Comparison of ENCODE assay signal across 7 mouse cellular contexts in genomic region chr17:34101604-34102032, GRCm38 (mm10). TPM values are rescaled to one million over a fixed set of nuclear protein-coding genes. Genes with fewer than 3 reads are reported as not detected.
DNase-seq lines count a peak whose midpoint lies in the region; ATAC-seq lines count a peak whose summit lies in the region.

No protein-coding gene starts in this region.

- ATAC-seq in limb, embryonic 12.5 days (ENCODE audit: insufficient number of reproducible peaks, insufficient read depth, low FRiP score, low TSS enrichment, low read depth) = no peak; the same call in 1 of the 2 replicates
- ATAC-seq in midbrain, embryonic 14.5 days (ENCODE audit: low FRiP score, low TSS enrichment) = peak; percentile 58; the same call in 1 of the 2 replicates

- H3K27me3 ChIP-seq in embryonic facial prominence, embryonic 10.5 days (replicated peaks; ENCODE audit: low read depth, poor library complexity, severe bottlenecking) = peaks cover 8% of the 10 kb centered on the region; the same call in 1 of the 2 replicates
- peaks cover 7% of the 10 kb centered on the region; the same call in 1 of the 2 replicates for H3K27me3 ChIP-seq in limb, embryonic 12.5 days
- no peaks in the 10 kb centered on the region for H3K27me3 ChIP-seq in midbrain, embryonic 14.5 days (ENCODE audit: control insufficient read depth, insufficient read depth, low read length)

- H3K9me3 ChIP-seq in embryonic facial prominence, embryonic 10.5 days = no peaks in the 10 kb centered on the region
- H3K9me3 ChIP-seq in limb, embryonic 12.5 days = 0 out of 2 replicates have a peak, but pooled peaks cover 5% of the 10 kb centered on the region
- peaks cover 7% of the 10 kb centered on the region; the same call in 1 of the 2 replicates for H3K9me3 ChIP-seq in midbrain, embryonic 14.5 days (ENCODE audit: control insufficient read depth, low read length)

- no peak overlapping the region for H3K27ac ChIP-seq in embryonic facial prominence, embryonic 10.5 days (replicated peaks)
- no peak overlapping the region for H3K27ac ChIP-seq in limb, embryonic 12.5 days
- no peak overlapping the region for H3K27ac ChIP-seq in midbrain, embryonic 14.5 days (replicated peaks; ENCODE audit: low read depth, low read length)

- H3K4me2 ChIP-seq in limb, embryonic 12.5 days = peak overlapping the region; percentile 32; the same call in 1 of the 2 replicates
- H3K4me2 ChIP-seq in midbrain, embryonic 14.5 days (ENCODE audit: low read length) = peak overlapping the region; percentile 37

- H3K36me3 ChIP-seq in embryonic facial prominence, embryonic 10.5 days (replicated peaks) = no peaks in the 10 kb centered on the region
- H3K36me3 ChIP-seq in limb, embryonic 12.5 days = no peaks in the 10 kb centered on the region
- no peaks in the 10 kb centered on the region for H3K36me3 ChIP-seq in midbrain, embryonic 14.5 days (ENCODE audit: control insufficient read depth, insufficient read depth, low read length)

- peak; percentile 83 for DNase-seq in adrenal gland, adult 8-10 months
- DNase-seq in embryonic facial prominence, embryonic 10.5 days (ENCODE audit: low spot score) = peak; percentile 93
- DNase-seq in heart, adult 11 months = peak; percentile 98
- DNase-seq in kidney, adult 18-20 months = peak; percentile 95
- peak; percentile 97 for DNase-seq in midbrain, embryonic 14.5 days
- peak; percentile 91 for DNase-seq in spleen, adult 12 weeks (ENCODE audit: low spot score)

- WGBS in embryonic facial prominence, embryonic 10.5 days = 10% methylated on average over 12 of the region's 12 CpGs
- WGBS in limb, embryonic 12.5 days = 8% methylated on average over 12 of the region's 12 CpGs
- WGBS in midbrain, embryonic 14.5 days = 5% methylated on average over 12 of the region's 12 CpGs

- H3K4me1 ChIP-seq in embryonic facial prominence, embryonic 10.5 days = peaks cover 3% of the 10 kb centered on the region; the same call in 1 of the 2 replicates
- H3K4me1 ChIP-seq in limb, embryonic 12.5 days (replicated peaks) = peaks cover 22% of the 10 kb centered on the region
- H3K4me1 ChIP-seq in midbrain, embryonic 14.5 days (ENCODE audit: control insufficient read depth, insufficient read depth, low read length) = no peaks in the 10 kb centered on the region

- peak overlapping the region; percentile 31; the same call in 1 of the 2 replicates for H3K4me3 ChIP-seq in embryonic facial prominence, embryonic 10.5 days
- H3K4me3 ChIP-seq in limb, embryonic 12.5 days (replicated peaks) = no peak overlapping the region
- no peak overlapping the region for H3K4me3 ChIP-seq in midbrain, embryonic 14.5 days (replicated peaks; ENCODE audit: low read depth, low read length)

- no peak overlapping the region for H3K9ac ChIP-seq in limb, embryonic 12.5 days (replicated peaks)
- H3K9ac ChIP-seq in midbrain, embryonic 14.5 days (replicated peaks; ENCODE audit: low read length) = no peak overlapping the region

RNA-seq across cellular contexts. Expression of gene H2-Oa, which starts 9.5 kb away (rescaled TPM):
- 1 to 10 TPM in 1 of 4 experiments, under 1 TPM in 3; 0.24 to 1.1 (median 0.64) TPM for total RNA-seq in adrenal gland, adult 8-10 months (2022)
- polyA plus RNA-seq in embryonic facial prominence, embryonic 10.5 days (2016; fragmentation: Nextera tagmentation; extraction: Ambion mirVana) = 0.31 and 0.69 TPM in 2 replicates
- polyA plus RNA-seq in limb, embryonic 12.5 days (2016; fragmentation: Nextera tagmentation; extraction: Ambion mirVana) = 0.71 and 0.86 TPM in 2 replicates
- polyA plus RNA-seq in midbrain, embryonic 14.5 days (2014; fragmentation: Nextera tagmentation; extraction: Ambion mirVana) = not detected in 2 replicates

RNA-seq across cellular contexts. Expression of gene H2-DMa, which starts 17.7 kb away (rescaled TPM):
- total RNA-seq in adrenal gland, adult 8-10 months (2022) = 10 to 100 TPM; 12.2 to 24.6 (median 21.1) TPM
- polyA plus RNA-seq in embryonic facial prominence, embryonic 10.5 days (2016; fragmentation: Nextera tagmentation; extraction: Ambion mirVana) = 4.2 and 4.8 TPM in 2 replicates
- 11.1 and 13.2 TPM in 2 replicates for polyA plus RNA-seq in limb, embryonic 12.5 days (2016; fragmentation: Nextera tagmentation; extraction: Ambion mirVana)
- polyA plus RNA-seq in midbrain, embryonic 14.5 days (2014; fragmentation: Nextera tagmentation; extraction: Ambion mirVana) = 16.7 and 20.4 TPM in 2 replicates

RNA-seq across cellular contexts. Expression of gene Brd2, which starts 20.8 kb away (rescaled TPM):
- 100 to 1,000 TPM; 185 to 240 (median 215) TPM for total RNA-seq in adrenal gland, adult 8-10 months (2022)
- 141 and 144 TPM in 2 replicates for polyA plus RNA-seq in embryonic facial prominence, embryonic 10.5 days (2016; fragmentation: Nextera tagmentation; extraction: Ambion mirVana)
- 129 and 134 TPM in 2 replicates for polyA plus RNA-seq in limb, embryonic 12.5 days (2016; fragmentation: Nextera tagmentation; extraction: Ambion mirVana)
- 160 and 171 TPM in 2 replicates for polyA plus RNA-seq in midbrain, embryonic 14.5 days (2014; fragmentation: Nextera tagmentation; extraction: Ambion mirVana)

RNA-seq across cellular contexts. Expression of gene H2-DMb2, which starts 41.5 kb away (rescaled TPM):
- 1 to 10 TPM; 2.0 to 4.5 (median 4.0) TPM for total RNA-seq in adrenal gland, adult 8-10 months (2022)
- polyA plus RNA-seq in embryonic facial prominence, embryonic 10.5 days (2016; fragmentation: Nextera tagmentation; extraction: Ambion mirVana) = 0.17 and 0.28 TPM in 2 replicates
- 0.30 and 0.32 TPM in 2 replicates for polyA plus RNA-seq in limb, embryonic 12.5 days (2016; fragmentation: Nextera tagmentation; extraction: Ambion mirVana)
- 0.15 and 0.18 TPM in 2 replicates for polyA plus RNA-seq in midbrain, embryonic 14.5 days (2014; fragmentation: Nextera tagmentation; extraction: Ambion mirVana)

RNA-seq across cellular contexts. Expression of gene H2-DMb1, which starts 51.3 kb away (rescaled TPM):
- 10 to 100 TPM in 2 of 4 experiments, 1 to 10 TPM in 2; 5.2 to 11.5 (median 10.5) TPM for total RNA-seq in adrenal gland, adult 8-10 months (2022)
- 0.52 and 0.55 TPM in 2 replicates for polyA plus RNA-seq in embryonic facial prominence, embryonic 10.5 days (2016; fragmentation: Nextera tagmentation; extraction: Ambion mirVana)
- 1.2 and 1.3 TPM in 2 replicates for polyA plus RNA-seq in limb, embryonic 12.5 days (2016; fragmentation: Nextera tagmentation; extraction: Ambion mirVana)
- 0.38 and 0.91 TPM in 2 replicates for polyA plus RNA-seq in midbrain, embryonic 14.5 days (2014; fragmentation: Nextera tagmentation; extraction: Ambion mirVana)
